Mouse (Mus musculus): ENCODE measurements around the gene Qars. TPM values are rescaled to one million over a fixed set of nuclear protein-coding genes. Genes with fewer than 3 reads are reported as not detected.

Qars gene
- polyA plus RNA-seq, 1 experiment: 195 TPM

GRCm38 (mm10) chr9:108508776-108509175 is 1.3 kb downstream of the Qars start:
- peak overlapping the region; percentile 92 for H3K4me3 ChIP-seq (ENCODE audit: control insufficient read depth, low read depth, low read length)
- H3K36me3 ChIP-seq (ENCODE audit: control insufficient read depth, insufficient read depth, low read length): peaks cover 1% of the 10 kb centered on the region; the same call in 1 of the 2 replicates
- TF ChIP-seq CTCF (IDR thresholded peaks at IDR 0.05; ENCODE audit: control insufficient read depth, insufficient read depth, insufficient replicate concordance, low read depth, low read length): no peak
- TF ChIP-seq POLR2A (IDR thresholded peaks at IDR 0.05; ENCODE audit: control insufficient read depth, low read depth, low read length): peak; percentile 12; the same call in 1 of the 2 replicates
- peak overlapping the region; percentile 92; the same call in 1 of the 2 replicates for H3K27ac ChIP-seq (ENCODE audit: control insufficient read depth, insufficient read depth, low read depth, low read length)
- no peaks in the 10 kb centered on the region for H3K27me3 ChIP-seq (ENCODE audit: control insufficient read depth, insufficient read depth, low read length)
- H3K4me1 ChIP-seq (ENCODE audit: control insufficient read depth, insufficient read depth, low read length): peaks cover 6% of the 10 kb centered on the region

- peak; percentile 90 for TF ChIP-seq POLR2A (IDR thresholded peaks at IDR 0.05; ENCODE audit: control insufficient read depth, low read depth, low read length)
- TF ChIP-seq CTCF (IDR thresholded peaks at IDR 0.05; ENCODE audit: control insufficient read depth, insufficient read depth, insufficient replicate concordance, low read depth, low read length): no peak
- H3K27ac ChIP-seq (ENCODE audit: control insufficient read depth, insufficient read depth, low read depth, low read length): peak within 1 kb of the TSS; percentile 99
- peak within 1 kb of the TSS; percentile 97 for H3K4me3 ChIP-seq (ENCODE audit: control insufficient read depth, low read depth, low read length)
- peaks cover 6% of the 10 kb centered on the region for H3K4me1 ChIP-seq (ENCODE audit: control insufficient read depth, insufficient read depth, low read length)
- no peaks in the 10 kb centered on the region for H3K27me3 ChIP-seq (ENCODE audit: control insufficient read depth, insufficient read depth, low read length)
- H3K36me3 ChIP-seq (ENCODE audit: control insufficient read depth, insufficient read depth, low read length): peaks cover 6% of the 10 kb centered on the region
Measured at GRCm38 (mm10) chr9:108516380-108517251, 9.1 kb downstream of the Qars start, which contains the start of gene Qrich1. Gene Qrich1 (plus strand): TSS chr9:108516806.

- Histone ChIP-seq H3K36me3 (ENCODE audit: control insufficient read depth, insufficient read depth, low read length) (peaks cover 6% of the 10 kb centered on the region), H3K4me3 (ENCODE audit: control insufficient read depth, low read depth, low read length) (peak overlapping the region; percentile 97)
Measured at GRCm38 (mm10) chr9:108517253-108517930, 9.9 kb downstream of the Qars start.

GRCm38 (mm10) chr9:108517931-108518332 is 10.4 kb downstream of the Qars start:
- peaks cover 6% of the 10 kb centered on the region for H3K36me3 ChIP-seq (ENCODE audit: control insufficient read depth, insufficient read depth, low read length)
- TF ChIP-seq POLR2A (IDR thresholded peaks at IDR 0.05; ENCODE audit: control insufficient read depth, low read depth, low read length): no peak; the same call in 1 of the 2 replicates
- no peak for TF ChIP-seq CTCF (IDR thresholded peaks at IDR 0.05; ENCODE audit: control insufficient read depth, insufficient read depth, insufficient replicate concordance, low read depth, low read length)
- H3K4me3 ChIP-seq (ENCODE audit: control insufficient read depth, low read depth, low read length): peak overlapping the region; percentile 88
- H3K27ac ChIP-seq (ENCODE audit: control insufficient read depth, insufficient read depth, low read depth, low read length): peak overlapping the region; percentile 94
- H3K27me3 ChIP-seq (ENCODE audit: control insufficient read depth, insufficient read depth, low read length): no peaks in the 10 kb centered on the region
- H3K4me1 ChIP-seq (ENCODE audit: control insufficient read depth, insufficient read depth, low read length): peaks cover 6% of the 10 kb centered on the region

More at GRCm38 (mm10) chr9:108517253-108517930, 9.9 kb downstream of the Qars start:
- Histone ChIP-seq H3K27ac (ENCODE audit: control insufficient read depth, insufficient read depth, low read depth, low read length) (peak overlapping the region; percentile 99), H3K4me1 (ENCODE audit: control insufficient read depth, insufficient read depth, low read length) (peaks cover 6% of the 10 kb centered on the region), H3K27me3 (ENCODE audit: control insufficient read depth, insufficient read depth, low read length) (no peaks in the 10 kb centered on the region)
- TF ChIP-seq POLR2A (IDR thresholded peaks at IDR 0.05; ENCODE audit: control insufficient read depth, low read depth, low read length) (peak; percentile 41), CTCF (IDR thresholded peaks at IDR 0.05; ENCODE audit: control insufficient read depth, insufficient read depth, insufficient replicate concordance, low read depth, low read length) (no peak)

- Histone ChIP-seq H3K4me3 (ENCODE audit: control insufficient read depth, low read depth, low read length) (no peak overlapping the region), H3K27me3 (ENCODE audit: control insufficient read depth, insufficient read depth, low read length) (no peaks in the 10 kb centered on the region), H3K36me3 (ENCODE audit: control insufficient read depth, insufficient read depth, low read length) (no peaks in the 10 kb centered on the region), H3K4me1 (ENCODE audit: control insufficient read depth, insufficient read depth, low read length) (no peaks in the 10 kb centered on the region; the same call in 1 of the 2 replicates), H3K27ac (ENCODE audit: control insufficient read depth, insufficient read depth, low read depth, low read length) (no peak overlapping the region)
- no peak for TF ChIP-seq CTCF (IDR thresholded peaks at IDR 0.05; ENCODE audit: control insufficient read depth, insufficient read depth, insufficient replicate concordance, low read depth, low read length)
- no peak for TF ChIP-seq POLR2A (IDR thresholded peaks at IDR 0.05; ENCODE audit: control insufficient read depth, low read depth, low read length)
Measured at GRCm38 (mm10) chr9:108521604-108522003, 14.1 kb downstream of the Qars start.

GRCm38 (mm10) chr9:108523341-108523740 is 15.8 kb downstream of the Qars start:
- Histone ChIP-seq H3K27me3 (ENCODE audit: control insufficient read depth, insufficient read depth, low read length) (no peaks in the 10 kb centered on the region), H3K27ac (ENCODE audit: control insufficient read depth, insufficient read depth, low read depth, low read length) (no peak overlapping the region), H3K4me3 (ENCODE audit: control insufficient read depth, low read depth, low read length) (no peak overlapping the region), H3K4me1 (ENCODE audit: control insufficient read depth, insufficient read depth, low read length) (no peaks in the 10 kb centered on the region; the same call in 1 of the 2 replicates), H3K36me3 (ENCODE audit: control insufficient read depth, insufficient read depth, low read length) (no peaks in the 10 kb centered on the region)
- no peak for TF ChIP-seq POLR2A (IDR thresholded peaks at IDR 0.05; ENCODE audit: control insufficient read depth, low read depth, low read length)
- no peak for TF ChIP-seq CTCF (IDR thresholded peaks at IDR 0.05; ENCODE audit: control insufficient read depth, insufficient read depth, insufficient replicate concordance, low read depth, low read length)

GRCm38 (mm10) chr9:108525400-108525799 is 17.9 kb downstream of the Qars start:
- no peak overlapping the region for H3K27ac ChIP-seq (ENCODE audit: control insufficient read depth, insufficient read depth, low read depth, low read length)
- H3K4me3 ChIP-seq (ENCODE audit: control insufficient read depth, low read depth, low read length): no peak overlapping the region
- TF ChIP-seq CTCF (IDR thresholded peaks at IDR 0.05; ENCODE audit: control insufficient read depth, insufficient read depth, insufficient replicate concordance, low read depth, low read length) (no peak), POLR2A (IDR thresholded peaks at IDR 0.05; ENCODE audit: control insufficient read depth, low read depth, low read length) (no peak)
- no peaks in the 10 kb centered on the region for H3K4me1 ChIP-seq (ENCODE audit: control insufficient read depth, insufficient read depth, low read length)
- no peaks in the 10 kb centered on the region for H3K27me3 ChIP-seq (ENCODE audit: control insufficient read depth, insufficient read depth, low read length)
- H3K36me3 ChIP-seq (ENCODE audit: control insufficient read depth, insufficient read depth, low read length): peaks cover 1% of the 10 kb centered on the region; the same call in 1 of the 2 replicates
